Mouse (Mus musculus) liver, adult 2 months (tissue): ENCODE measurements around the gene Gm49510.

Experiments used
- CTCF ChIP-seq: fragments of 200-500 bp; IDR thresholded peaks from 2 replicates; pipeline ENCODE4 v1.5.1; 2011; ENCODE audit warnings: low read depth, low read length, control low read depth
- POLR2A ChIP-seq: fragments of 200-500 bp; IDR thresholded peaks from 2 replicates; pipeline ENCODE4 v1.6.1; 2011; ENCODE audit warnings: low read length, control low read depth; ENCODE audit not compliant: insufficient read depth; ENCODE audit errors: extremely low read depth

DNA sequence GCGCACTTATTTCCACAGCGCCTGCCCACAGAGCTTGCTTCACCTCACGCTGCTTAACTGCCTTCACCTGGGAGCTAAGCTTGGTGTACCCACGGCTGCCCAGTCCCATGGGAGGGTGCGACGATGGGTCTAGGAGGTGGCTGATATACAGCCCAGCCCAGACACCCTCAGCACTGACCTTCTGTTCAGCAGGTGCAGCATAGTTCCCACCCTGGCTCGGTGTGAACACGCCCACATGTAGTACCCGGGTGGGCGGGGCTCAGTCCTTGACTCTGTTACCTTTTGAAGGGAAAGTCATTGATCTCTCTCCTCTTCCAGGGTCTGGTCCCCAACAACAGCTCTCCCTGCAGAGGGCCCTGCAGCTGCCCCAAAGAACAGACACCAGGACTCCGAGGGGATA lies 60.1 kb downstream of the Gm49510 start:
- TF ChIP-seq CTCF (no peak), POLR2A (no peak)
